Mouse (Mus musculus) gastrocnemius, postnatal 36 days (tissue): ENCODE results near the gene Zfp819. TPM values are rescaled to one million over a fixed set of nuclear protein-coding genes. Genes with fewer than 3 reads are reported as not detected.

Experiments used
- DNase-seq, 2 experiments: peaks; one replicate each; pipeline ENCODE4 v3.0.0; 2022
- intact Hi-C: fragments of 180-260 bp; cut with DNase I; formaldehyde crosslinking; loops from one replicate; pipeline ENCODE4 v1.15.1; 2025
- long read RNA-seq, 2 experiments: library from polyadenylated mRNA; stranded (forward); transcript quantifications; one replicate each; pipeline ENCODE4 v2.0.0; 2021
- total RNA-seq, 2 experiments: library from RNA; stranded (reverse); gene quantifications; 2 replicates each; pipeline ENCODE4 v1.2.3; 2021

Zfp819 gene
- total RNA-seq: not detected
- long read RNA-seq, experiment 1: 0 reads
- long read RNA-seq, experiment 2: 0 reads

- intact Hi-C loops: loop anchor here (1.0 kb wide), 1 partner anchor 49 kb away; no protein-coding TSS in a partner anchor
- peak; percentile 21 to 23 for DNase-seq
Observed at GRCm38 (mm10) chr7:43606896-43607742, at the start of gene Zfp819. TSS of gene Zfp819 (plus strand) at chr7:43607169.

DNA sequence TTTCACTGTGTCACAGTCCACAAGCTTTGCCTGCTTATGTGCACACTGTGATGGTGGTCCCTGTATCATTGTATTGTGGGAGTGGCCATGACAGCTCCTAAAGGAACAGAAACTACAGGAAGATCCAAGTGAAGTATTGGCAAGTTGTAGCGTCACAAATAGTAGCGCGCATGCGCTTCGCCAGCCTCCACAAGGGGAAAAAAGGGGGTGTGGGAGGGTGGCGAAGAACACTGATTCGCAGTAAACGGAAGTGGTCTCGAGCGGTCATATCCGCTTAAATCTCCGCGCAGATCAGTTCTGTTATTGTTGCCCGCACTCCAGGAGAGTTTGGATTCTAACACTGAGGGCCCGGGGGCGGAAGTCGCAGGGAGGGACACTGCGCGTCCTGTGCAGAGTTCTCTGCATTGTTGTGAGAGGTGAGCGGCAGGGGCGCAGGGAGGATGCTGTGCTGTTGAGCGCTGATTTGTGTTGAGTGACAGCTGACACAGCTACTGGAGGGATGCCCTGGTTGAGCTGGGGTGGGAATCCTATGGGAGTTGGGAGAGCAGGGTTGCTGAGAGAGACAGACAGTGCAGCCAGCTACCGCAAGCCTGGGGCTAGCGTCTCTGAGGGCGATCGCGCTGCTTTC, 44.8 kb upstream of the Zfp819 start, which contains the start of gene Zfp658:
Zfp658 (plus strand) TSS at position 251 of the 628 bp plus-strand sequence.
- peak; percentile 68 to 74 for DNase-seq
- intact Hi-C loops: no loop called here

GRCm38 (mm10) chr7:43562651-43563070, 44.3 kb upstream of the Zfp819 start:
- intact Hi-C loops: no loop called here
- DNase-seq: no peak

GRCm38 (mm10) chr7:43563300-43563699, 43.7 kb upstream of the Zfp819 start:
- intact Hi-C loops: no loop called here
- no peak for DNase-seq

DNA sequence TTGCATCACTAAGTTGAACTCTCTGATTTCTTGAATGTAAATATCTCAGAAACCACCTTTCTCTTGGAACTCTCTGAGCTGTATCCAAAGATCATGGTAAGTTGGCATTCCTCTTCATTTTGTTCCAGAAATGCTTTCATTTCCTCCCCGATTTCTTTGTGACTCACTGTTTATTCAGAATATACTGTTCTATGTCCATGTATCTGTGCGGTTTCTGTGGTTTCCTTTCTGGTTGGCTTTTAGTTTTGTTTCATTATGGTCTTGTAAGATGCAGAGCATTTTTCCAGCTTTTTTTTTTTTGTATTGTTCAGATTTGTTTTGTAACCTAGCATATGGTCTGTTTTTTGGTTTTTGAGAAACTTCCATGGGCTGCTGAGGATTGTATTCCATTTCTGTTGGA, 35.8 kb upstream of the Zfp819 start:
- intact Hi-C loops: no loop called here
- no peak for DNase-seq

DNA sequence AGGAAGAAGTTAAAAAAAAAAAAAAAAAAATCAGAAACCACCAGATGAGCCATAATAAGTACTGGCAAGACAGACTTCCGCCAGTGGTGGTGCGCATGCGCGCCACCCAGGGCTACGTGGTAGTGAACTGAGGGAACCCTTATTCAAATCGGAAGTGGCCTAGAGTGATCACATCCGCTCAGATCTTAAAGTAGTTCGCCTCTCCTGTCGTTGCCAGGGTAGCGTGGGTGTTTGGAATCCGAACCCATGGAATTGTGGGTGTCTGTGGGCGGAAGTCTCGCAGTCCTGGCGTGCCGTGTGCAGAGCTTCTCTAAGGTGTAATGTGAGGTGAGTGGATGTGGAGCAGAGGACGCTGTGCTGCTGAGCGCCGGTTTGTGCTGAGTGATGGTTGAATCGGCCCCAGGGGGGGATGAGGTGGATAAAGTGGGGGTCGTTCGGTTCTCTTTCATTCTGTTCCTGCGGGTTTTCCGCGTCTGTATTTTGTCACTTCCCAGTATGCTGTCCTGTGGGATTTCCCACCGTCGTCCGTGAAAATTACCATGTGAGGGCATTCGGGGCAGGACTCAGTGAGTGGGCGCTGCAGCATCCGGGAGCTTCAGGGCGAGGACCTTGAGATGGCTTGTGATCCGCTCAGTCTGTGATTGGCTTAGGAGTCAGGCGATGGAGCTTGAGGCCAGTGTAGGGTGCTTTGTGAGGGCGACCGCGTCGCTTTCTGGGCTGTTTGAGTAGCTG, 27.4 kb upstream of the Zfp819 start, which contains the start of gene Zfp719:
Zfp719 (plus strand) TSS at position 171 of the 732 bp plus-strand sequence.
- intact Hi-C loops: loop anchor here (5.0 kb wide), 1 partner anchor 93 kb away; the partner anchor contains the start of gene Ctu1
- peak; percentile 82 to 86 for DNase-seq

DNA sequence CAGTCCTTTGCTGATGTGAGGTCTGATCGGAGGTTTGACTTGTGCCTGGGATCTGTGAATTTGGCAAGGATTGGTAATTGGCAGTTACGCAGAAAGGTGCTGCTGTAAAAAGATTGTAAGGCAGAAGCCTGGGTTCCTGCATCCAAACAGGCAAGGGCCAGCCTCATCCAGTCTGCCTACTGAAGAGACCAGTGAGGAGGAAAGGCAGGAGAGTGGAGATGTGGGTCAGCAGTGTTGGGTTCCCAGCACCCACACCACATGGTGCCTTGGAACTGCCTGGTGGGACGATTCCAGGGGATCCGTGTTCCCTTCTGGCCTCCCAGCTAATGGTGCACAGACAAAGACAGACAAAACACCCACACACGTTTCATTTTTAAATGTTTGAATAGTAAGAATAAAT, 26.4 kb upstream of the Zfp819 start:
- intact Hi-C loops: loop anchor here (5.0 kb wide), 1 partner anchor 92 kb away; the partner anchor contains the start of gene Ctu1
- no peak for DNase-seq

GRCm38 (mm10) chr7:43584790-43585189, 22.2 kb upstream of the Zfp819 start:
- intact Hi-C loops: loop anchor here (5.0 kb wide), 1 partner anchor 88 kb away; the partner anchor contains the start of gene Ctu1
- DNase-seq: no peak

DNA sequence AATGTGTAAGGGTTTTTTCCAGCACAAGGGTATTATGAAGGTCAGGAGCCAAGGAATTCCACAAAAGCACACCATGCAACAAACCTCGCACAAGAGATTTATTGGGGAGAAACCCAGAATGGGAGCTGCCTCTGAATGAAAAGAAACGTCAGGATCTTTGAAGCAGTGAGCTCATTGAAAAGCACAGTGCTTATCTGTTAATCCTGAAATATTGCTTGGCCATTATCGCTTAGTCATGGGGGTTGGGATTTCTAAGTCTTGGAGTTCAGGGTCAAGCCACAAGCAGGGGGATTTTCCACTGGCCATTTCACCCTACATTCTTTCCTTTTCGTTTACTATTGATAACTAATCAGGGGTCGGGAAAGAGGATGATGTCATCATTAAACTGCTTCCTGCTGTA, 5.1 kb upstream of the Zfp819 start:
- DNase-seq: no peak
- intact Hi-C loops: no loop called here

GRCm38 (mm10) chr7:43607743-43608287, 846 bp downstream of the Zfp819 start:
- intact Hi-C loops: loop anchor here (1.0 kb wide), 1 partner anchor 48 kb away; no protein-coding TSS in a partner anchor
- DNase-seq: no peak

- no peak for DNase-seq
- intact Hi-C loops: no loop called here
Observed at GRCm38 (mm10) chr7:43608316-43608824, 1.4 kb downstream of the Zfp819 start.

- intact Hi-C loops: no loop called here
- no peak for DNase-seq
Observed at GRCm38 (mm10) chr7:43613816-43614551, 7.0 kb downstream of the Zfp819 start.

DNA sequence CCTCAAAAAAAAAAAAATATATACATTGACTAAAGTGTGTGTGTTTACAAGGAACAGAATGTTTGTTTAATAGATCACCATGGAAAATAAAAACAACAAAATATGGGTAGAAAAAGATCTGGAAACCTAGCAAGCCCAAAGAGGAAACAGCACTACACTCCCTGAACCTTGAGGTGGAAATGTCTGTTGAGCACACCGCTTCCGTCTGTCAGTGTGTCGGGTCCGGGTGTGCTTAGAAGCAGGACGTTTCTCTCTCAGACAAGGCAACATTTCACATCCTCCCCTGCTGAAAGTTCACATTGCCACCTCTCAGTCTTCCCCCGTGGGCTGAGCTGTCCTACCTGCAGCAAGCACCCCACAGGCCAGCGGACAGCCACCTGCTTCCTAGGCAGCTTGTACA, 16.0 kb downstream of the Zfp819 start:
- DNase-seq: no peak

GRCm38 (mm10) chr7:43623819-43624218, 16.9 kb downstream of the Zfp819 start:
- no peak for DNase-seq

More for the DNA sequence above, 16.0 kb downstream of the Zfp819 start:
- intact Hi-C loops: no loop called here

DNA sequence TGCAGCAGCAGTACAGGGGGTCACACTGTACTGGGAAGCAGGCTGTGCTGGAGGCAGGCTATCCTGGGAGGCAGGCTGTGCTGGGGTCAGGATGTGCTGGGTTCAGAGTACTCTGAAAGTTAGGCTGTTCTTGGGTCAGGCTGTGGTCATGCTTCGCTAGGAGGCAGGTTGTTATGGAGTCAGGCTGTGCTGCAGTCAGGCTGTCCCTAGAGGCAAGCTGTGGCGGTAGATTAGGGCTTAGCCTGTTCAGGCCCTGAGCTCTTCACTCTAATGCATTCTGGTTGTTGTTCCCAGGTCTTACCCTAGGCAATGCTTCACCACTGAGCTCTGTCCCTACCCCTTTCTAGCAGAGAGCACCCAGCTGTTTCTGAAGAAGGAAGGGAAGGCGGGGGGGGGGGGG, 18.1 kb downstream of the Zfp819 start:
- no peak for DNase-seq
- intact Hi-C loops: no loop called here

More at GRCm38 (mm10) chr7:43623819-43624218, 16.9 kb downstream of the Zfp819 start:
- intact Hi-C loops: no loop called here

DNA sequence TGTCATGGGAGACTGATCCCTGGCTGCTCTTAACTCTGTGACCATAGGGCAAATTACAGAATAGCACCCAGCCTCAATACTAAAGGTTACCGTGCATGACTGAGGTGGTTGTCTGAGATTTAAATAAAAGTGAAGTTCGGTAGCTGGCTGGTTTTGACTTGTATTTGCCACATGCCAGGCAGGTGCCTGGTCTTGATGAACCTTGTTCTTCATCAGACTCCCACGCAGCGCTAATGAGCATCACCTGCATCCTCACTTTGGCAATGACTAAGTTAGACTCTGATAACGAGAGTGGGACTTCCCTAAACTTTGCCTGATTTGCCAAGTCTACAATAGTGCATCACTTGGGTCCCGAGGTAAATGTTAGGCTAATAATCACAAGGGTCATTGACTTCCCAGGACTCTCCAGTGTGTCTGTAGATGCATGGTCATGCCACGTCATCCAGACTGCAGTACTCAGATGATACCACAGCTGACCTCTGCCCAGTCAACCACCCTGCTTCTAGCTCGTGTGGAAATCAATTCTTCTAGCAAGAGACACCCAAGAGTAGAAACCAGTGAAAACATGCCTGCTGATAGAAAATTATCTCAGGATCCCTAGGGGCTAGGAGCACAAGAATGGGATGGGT, 18.9 kb downstream of the Zfp819 start:
- intact Hi-C loops: no loop called here
- DNase-seq: no peak

- intact Hi-C loops: no loop called here
- DNase-seq: no peak
Observed at GRCm38 (mm10) chr7:43633940-43634339, 27.0 kb downstream of the Zfp819 start.

- no peak for DNase-seq
- intact Hi-C loops: no loop called here
Observed at GRCm38 (mm10) chr7:43634500-43634899, 27.5 kb downstream of the Zfp819 start, which contains the start of gene Ceacam18. TSS of gene Ceacam18 (plus strand) at chr7:43634707.

DNA sequence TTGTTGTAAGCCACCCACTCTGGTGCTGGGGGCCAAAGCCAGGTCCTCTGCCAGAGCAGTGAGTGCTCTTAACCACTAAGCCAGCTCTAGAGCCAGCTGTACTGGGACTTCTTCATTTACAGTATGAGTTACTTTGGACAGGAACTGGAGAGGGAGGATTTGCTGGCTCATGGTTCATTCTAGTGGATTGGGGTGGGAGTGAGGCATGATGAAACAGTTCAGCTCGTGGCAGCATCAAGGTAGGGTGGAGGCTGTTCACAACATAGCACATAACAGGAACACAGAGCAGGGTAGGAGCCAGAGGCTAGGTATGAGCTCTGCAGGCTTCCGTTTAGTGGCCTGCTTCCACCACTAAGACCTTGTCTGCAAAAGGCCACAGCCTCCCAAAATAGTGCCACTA, 29.2 kb downstream of the Zfp819 start:
- intact Hi-C loops: no loop called here
- no peak for DNase-seq
